Mouse (Mus musculus) megakaryocyte, adult 5-6 weeks (primary cell): ENCODE data around the gene Jarid2. TPM values are rescaled to one million over a fixed set of nuclear protein-coding genes. Genes with fewer than 3 reads are reported as not detected.
"Not testable (repeated sequence)": the region's sequence is repeated elsewhere in the genome, so short reads cannot be mapped to it uniquely, and the experiment has no call there.

Experiments used
- ATAC-seq: 2 replicates; pipeline ENCODE4 v1.8.0; 2016; ENCODE audit warnings: mild to moderate bottlenecking, inconsistent platforms; ENCODE audit not compliant: poor library complexity, severe bottlenecking
- total RNA-seq, 2 experiments: library from RNA; stranded (forward) in 1 of 2; stranded (reverse) in 1 of 2; fragments of 153-499, 151-499 nt in 1 of 2; fragments of 221-1000, 200-1000 nt in 1 of 2; gene quantifications; 2 replicates each; pipeline versions ENCODE4 v1.2.3 to v1.2.4; 2015 to 2017

The Jarid2 gene
- total RNA-seq (2015) (49.1 and 49.2 TPM in 2 replicates), total RNA-seq (2017) (59.8 and 74.4 TPM in 2 replicates)

DNA sequence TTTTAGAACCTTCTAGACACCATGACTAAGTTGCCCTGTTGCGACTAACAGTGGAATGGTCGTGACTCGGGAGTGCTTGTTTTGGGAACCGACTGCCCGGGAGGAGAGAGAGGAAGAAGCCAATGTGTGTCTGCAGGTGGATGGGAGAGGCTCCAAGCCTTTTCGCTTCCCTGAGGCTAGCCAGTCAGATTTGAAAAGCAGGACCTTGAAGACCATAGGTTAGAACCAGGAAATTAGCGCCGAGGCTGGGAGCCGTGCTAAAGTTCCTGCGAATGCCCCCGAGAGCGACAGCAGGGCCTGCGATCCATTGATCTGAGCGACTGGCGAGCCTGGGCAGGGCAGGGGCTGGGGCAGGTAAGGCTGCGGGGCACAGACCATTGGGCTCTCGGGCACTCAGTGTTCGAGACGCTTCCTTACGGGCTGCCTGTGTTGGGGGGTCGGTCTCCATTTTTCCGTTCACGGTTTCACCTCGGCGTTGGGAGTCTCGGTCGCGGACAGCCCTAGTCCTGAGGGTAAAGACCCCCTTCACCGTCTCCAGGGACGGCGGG lies at the start of gene Jarid2:
Gene Jarid2 (plus strand): TSS at position 51 of the 548 bp plus-strand sequence.
- no peak for ATAC-seq

DNA sequence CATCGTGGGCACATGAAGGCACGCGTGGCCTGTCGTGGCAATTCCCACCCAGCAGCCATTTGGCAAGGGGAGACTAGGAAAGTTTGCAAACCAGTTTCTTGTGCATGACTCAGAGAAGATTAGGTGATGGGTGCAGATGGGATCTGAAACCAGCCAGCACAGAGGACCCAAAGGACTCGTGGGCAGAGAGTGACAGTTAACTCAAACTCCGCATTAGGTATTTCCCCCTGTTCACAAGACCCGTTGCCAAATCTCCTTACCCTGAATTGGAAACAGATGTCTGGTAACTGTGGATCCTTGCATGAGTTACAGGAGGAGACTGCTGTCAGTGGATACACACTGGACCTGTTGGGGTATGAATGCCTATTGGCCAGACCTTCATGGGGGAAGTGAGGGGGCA lies 48.2 kb upstream of the Jarid2 start:
- 0 out of 2 replicates have a peak, but pooled peaks have one; percentile 24 for ATAC-seq

DNA sequence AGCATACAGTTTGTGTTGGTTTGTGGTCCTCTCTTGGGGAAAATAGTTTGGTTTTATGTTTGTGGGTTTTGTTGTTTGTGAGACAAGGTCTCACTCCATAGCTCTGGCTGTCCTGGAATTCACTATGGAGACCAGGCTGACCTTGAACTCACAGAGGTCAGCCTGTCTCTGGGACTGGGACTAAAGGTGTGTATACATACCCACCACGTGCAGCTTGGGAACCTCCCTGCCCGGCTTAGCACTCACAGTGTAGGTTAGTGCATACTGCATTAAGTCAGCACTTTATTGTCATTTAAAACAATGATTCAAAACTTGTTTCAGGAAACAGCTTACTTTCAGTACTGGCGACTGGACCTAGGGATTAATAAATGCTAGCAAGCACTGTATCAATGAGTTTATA lies 41.1 kb upstream of the Jarid2 start:
- ATAC-seq = no peak

DNA sequence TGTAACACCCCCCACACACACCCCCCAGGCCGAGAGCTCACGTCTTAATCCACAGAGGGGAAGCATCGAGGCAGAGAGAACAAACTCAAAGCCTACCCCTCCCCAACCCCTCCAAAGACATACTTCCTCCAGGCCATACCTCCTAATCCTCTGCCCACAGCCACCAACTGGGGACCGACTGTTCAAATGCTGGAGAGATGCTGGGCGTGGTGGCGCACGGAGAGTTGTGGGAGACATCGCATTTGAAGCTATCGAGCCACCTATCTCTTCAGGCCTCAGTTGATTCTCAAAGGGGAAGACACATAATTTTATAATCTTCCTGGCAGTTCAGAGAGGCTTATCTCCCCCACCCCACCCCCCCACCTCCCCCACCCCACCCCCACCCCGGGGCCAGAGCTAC lies 31.6 kb upstream of the Jarid2 start:
- ATAC-seq = no peak

DNA sequence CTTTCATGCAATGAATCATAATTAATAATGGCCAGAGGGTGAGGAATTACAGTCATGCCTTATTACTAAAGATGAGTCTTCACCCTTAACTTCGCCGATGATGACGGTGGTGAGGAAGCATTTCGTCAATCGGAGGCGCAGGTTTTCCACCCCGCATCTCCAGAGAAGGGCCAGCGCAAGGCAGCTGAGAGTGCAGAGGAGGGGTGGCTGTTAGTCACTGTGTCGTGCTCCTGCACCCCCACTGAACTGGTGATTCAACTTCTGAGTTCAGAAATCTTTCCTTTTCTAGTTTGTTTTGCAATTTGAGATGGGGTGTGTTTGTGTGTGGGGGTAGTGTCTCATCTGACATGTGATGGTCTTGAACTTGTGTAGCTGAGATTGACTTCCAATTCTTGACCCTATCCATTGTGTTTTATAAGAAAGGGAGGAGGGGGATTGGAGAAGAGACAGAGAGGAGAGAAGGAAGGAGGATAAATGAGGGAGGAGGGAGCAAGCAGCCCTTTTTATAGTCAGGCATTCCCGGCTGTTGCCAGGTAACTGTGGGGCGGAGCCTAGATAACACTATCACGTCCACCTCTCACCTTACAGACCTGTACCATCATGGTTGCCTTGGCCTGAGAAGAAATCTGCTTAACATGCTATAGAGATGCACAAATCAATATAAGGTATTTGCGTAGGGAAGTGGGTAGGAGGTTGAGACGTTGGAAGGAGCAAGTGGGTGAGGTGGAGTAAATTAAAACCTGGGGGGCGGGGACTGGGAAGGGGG lies 25.1 kb upstream of the Jarid2 start:
- ATAC-seq = no peak

DNA sequence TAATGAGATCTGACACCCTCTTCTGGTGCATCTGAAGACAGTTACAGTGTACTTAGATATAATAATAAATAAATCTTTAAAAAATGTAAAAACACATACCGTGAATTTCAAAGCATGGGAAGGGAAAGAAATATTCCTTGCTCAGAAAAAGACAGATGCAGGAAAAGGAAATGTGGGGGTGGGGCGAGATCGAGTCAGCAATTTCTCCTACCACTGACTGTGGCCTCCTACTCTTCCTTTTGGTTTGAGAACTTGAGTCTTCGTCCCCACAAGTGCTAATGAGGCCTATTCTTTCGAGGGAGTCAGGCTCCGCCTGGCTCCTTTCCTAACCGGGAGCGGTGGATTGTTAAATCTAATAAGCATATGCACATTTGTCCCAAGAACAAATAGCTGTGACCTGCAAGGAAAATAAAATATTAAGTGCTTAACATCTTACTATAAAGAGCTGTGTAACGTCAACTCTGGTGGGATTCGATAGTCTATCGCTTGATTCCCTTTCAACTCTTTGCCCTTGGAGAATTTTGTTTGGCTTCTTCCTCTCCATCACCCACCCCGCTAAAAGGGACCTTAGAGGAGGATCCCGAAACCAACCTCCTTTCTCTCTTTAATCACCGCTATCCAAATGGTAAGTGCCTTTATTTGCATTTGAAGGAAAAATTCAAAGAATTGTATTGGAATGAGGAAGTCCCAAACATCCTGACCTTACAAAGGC lies 24.1 kb upstream of the Jarid2 start:
- no peak for ATAC-seq

DNA sequence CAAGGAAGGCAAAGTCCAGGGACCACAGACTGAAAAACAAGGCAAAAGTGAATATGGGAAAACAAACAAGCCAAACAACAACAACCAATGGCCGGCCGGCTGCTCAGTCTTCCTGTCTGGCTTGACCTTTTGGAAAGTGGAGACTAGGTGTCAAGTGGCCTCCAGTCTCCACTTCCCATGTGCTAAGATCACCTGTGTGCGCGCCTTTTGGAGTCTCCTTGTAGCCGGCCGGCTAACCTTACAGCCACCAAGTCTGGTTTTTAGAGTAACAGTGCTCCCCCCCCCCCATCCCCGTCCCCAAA lies 23.6 kb upstream of the Jarid2 start:
- ATAC-seq = no peak

DNA sequence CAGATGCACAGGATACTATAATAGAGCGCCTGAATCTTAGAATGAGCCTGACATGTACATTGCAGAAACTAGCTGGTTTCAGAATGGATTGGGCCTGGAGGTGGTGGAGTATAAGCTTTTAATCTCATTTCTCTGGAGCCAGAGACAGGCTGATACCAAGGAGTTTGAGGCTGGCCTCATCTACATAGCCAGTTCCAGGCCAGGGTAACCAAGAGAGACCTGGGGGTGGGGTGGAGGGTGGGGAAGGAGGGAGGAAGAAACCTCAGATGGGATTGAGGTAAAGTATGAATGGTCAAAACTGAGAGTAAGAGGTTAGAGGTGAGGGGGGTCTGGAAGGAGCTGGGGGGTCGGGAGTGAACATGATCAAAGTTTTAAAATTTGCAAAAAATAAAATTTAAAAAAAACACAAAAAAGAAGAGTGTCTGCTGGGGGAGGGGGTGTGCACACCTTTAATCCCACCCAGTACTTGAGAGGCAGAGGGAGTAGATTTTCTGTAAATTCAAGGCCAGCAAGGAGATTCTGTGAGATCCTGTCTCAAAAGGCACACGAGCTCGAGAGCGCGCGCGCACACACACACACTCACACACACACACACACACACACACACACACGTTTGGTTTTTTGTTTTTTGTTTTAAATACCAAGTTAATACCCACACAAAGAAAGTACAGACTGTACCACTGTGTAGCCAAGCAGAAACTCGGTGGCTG lies 22.9 kb upstream of the Jarid2 start:
- no peak for ATAC-seq

DNA sequence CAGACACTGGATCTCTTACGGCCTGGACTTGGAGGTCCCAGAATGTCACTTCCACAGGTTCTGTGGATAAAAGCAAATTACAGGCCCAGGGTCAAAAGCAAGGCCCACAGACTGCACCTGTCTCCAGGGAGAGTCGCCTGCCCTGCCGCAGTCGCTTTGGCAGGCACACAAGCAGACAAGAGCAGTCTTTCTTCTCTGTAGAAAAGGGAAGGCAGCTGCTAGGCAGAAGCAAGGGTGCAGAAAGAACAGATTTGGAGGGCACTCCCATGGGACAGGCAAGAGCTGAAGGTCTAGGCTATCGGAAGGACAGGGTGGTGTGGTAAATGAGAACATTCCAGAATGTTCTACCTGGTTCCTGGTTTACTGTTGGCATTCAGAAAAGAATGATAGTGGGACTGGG lies 22.1 kb upstream of the Jarid2 start:
- no peak for ATAC-seq

DNA sequence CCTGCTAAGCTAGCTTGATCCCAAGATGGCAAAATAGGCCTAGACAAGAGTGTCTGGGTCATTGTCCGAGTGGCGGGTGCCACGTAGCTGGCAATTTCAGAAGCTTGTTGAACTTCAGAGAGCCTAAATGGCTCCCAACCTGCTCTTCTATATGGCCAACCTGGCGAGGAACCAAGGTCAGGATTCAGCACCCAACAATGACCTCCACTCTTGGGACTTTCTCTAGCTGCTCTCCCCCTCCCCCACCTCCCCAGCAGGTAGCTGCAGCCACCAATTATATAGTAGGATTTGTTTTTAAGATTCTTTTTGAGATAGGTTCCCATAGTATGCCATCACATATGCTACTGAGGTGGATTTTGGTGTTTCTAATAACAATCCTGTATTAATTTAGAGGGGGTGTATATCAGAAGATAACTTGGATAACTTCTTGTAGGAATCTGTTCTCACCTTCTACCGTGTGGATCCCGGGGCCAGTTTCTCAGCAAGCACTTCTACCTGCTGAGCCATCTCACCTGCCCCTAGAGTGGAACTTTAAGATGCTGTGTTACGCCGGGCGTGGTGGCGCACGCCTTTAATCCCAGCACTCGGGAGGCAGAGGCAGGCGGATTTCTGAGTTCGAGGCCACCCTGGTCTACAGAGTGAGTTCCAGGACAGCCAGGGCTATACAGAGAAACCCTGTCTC lies 20.8 kb upstream of the Jarid2 start:
- ATAC-seq = no peak

DNA sequence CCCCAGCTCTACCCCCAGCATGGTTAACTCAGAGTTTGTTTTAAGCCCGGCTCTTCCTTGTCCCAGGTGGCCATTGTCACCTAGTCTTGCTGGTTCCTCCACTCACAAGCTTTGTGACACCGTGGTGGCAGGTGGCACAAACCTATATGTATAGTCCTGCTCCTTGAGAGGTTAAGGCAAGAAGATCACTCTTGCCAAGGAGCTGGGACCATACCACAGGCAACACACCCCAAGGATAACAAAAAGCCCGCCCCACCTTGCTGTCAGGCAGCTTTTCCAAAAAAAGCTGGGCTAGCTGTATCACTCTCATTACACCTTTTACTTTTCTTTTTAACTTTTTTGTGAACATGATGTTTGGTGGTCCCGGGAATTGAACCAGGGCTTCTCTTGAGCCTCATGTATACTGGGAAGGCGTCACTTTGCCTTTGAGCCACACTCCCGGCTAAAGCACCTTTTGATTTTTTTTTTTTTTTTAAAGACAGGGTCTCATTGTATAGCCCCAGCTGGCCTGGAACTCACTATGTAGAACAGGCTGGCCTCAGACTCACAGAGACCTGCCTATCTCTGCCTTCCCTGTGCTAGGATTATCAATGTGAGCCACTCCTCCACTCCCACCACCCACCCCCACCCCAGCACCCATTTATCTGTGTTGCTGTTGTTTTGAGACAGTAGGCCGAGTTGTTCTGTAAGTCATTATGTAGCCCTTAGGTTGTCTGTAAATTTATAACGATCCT lies 19.4 kb upstream of the Jarid2 start:
- no peak for ATAC-seq

DNA sequence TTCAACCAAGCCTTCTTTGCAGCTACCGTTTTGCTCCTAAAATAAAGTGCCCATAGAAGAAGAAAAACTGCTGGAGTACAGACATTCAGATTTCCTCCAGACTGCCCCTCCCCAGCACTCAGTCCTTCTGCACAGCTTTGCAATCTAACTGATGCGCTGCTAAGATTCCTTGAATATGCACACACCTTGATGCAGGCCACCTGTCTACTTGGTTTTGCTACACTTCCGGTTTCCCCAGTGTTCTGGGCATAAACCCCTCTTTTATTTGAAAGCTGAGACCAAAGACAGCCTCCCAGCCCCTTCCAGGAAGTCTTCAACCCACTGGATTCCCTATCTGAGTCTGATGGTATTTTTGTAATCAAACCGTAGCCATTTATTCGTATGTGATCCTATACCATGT lies 18.2 kb upstream of the Jarid2 start:
- no peak for ATAC-seq

DNA sequence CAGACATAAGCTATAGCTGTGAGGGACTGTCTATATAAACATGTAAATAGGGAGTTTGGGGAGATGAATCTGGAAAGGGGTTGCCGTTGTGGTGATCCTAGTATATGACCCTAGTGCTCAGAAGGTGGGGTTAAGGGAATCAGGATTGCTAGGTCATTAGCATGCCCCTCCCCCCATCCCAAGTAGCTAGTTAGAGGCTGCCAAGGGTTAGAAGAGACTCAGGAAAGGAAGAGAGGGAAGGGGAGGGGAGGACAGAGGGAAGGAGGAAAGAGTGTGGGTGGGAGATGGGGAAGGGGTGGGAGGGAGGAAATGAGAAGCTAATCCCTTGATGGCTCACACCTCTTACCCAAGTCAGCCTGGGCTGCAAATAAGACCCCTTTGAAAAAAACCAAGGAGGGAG lies 17.4 kb upstream of the Jarid2 start:
- ATAC-seq = no peak

DNA sequence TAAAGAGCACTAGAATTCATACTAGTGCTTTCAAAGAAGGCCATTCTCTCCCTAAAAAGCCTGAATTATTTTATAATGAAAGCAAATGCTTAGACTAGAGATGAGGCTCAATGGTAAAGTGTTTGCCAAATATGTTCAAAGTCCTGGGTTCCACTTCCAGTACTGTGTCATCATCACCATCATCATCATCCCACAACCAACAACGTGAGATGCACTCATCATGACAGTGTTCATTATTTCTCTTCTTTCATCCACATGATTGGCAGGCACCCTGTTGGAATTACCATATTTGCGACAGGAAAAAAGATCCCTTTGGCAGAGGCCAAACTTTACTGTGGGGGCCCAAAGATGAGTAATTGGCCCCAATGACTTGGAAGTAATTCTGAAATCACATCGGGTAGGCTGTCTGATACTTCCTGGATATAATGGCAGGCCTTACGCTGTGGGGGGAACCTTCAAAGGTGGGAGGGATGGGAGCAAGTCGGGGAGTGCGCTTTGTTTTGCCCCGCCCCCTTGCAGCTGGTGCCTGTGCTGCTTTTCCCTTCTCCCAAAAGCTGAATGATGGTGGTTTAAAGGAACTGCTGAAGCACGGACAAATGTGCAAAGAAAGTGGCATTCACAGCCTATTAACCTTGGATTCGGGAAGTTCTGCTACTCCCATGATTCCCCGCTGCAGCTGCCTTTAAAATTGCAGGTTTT lies 13.9 kb upstream of the Jarid2 start:
- ATAC-seq = no peak

DNA sequence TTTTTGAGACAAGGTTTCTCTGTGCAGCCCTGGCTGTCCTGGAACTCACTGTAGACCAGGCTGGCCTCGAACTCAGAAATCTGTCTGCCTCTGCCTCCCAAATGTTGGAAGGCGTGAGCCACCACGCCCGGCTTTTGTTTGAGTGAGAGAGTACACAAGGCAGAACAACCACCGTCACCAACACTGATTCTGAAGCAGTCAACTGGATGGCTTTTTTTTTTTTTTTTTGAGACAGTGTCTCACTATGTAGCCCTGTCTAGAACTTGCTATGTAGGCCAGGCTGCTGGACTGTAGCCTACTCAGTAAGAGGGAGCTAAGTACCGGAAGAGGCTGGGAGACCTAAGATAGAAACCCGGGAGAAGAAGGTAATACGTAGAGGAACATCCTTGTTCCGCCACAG lies 11.4 kb upstream of the Jarid2 start:
- ATAC-seq = no peak

DNA sequence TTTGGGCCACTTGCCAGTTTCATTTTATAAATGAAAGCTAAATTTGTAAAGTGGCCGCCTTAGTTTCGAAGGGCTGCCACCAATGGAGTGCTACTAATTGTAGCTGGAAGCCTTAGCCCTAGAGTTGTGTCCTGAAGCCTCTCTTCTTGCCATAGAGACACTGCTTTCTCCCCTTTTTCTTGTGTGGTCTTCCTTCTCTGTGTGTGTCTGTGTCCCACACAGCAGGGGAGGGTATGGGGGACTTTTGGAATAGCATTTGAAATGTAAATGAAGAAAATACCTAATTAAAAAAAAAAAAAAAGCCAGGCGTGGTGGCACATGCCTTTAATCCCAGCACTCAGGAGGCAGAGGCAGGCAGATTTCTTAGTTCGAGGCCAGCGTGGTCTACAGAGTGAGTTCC lies 10.8 kb upstream of the Jarid2 start:
- not testable (repeated sequence) for ATAC-seq

DNA sequence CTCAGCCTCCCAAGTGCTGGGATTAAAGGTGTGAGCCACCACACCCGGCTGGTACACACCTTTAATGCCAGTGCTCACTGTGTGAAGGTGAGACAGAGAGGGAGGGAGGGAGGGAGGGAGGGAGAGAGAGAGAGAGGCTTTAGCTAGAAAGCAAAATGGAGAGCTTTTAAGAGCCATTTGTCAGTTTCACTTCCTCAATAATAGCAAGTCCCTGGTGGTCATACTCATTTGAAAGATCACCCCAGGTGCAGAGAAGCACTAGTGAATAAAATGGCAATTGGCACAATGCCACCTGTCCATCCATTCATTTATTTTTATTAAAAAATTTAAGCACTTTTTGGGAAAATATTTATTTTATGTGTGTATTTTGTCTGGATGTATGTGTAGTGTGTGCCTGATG lies 9.2 kb upstream of the Jarid2 start:
- ATAC-seq = no peak

DNA sequence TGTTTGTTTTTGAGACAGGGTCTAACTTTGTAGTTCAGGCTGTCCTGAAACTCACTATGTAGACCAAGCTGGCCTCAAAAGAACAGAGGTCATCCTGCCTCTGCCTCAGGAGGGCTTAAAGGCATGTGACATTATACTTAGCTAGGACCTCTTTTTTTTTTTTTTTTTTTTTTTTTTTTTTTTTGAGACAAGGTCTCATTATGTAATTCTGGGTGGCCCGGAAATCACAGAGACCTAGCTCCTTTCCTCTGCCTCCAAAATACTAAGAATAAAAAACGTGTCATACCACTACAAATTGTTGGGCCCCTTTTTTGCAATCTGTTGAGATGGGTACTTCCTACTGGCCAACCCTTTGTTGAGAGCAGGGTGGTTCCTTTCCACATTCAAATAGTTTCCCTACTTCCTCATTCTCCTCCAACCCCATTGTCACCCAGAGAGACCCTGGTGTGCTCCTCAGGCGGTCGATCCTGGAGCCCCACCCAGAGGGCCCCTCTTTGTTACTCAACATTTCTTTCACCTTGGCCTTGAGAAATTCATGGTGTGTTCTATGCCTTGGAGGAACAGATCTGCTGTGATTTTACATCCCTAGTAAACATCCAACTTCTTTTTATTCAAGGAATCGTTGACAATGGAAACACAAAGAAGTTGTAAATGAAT lies 7.3 kb upstream of the Jarid2 start:
- ATAC-seq = peak; percentile 99

DNA sequence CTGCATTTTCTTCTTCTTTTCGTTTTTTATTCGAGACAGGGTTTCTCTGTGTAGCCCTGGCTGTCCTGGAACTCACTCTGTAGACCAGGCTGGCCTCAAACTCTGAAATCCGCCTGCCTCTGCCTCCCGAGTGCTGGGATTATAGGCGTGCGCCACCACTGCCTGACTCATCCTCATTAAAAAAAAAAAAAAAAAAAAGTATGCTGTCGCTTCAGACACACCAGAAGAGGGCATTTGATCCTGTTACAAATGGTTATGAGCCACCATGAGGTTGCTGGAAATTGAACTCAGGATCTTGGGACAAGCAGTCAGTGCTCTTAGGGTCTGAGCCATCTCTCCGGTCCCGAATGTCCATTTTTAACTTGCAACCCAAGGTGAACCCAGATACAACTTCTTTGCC lies 5.8 kb upstream of the Jarid2 start:
- not testable (repeated sequence) for ATAC-seq
